Mouse (Mus musculus) granulocyte monocyte progenitor cell, adult 5-6 weeks (primary cell): ENCODE measurements at regions not wholly inside any gene's neighbourhood (a gene's known extent, or its start where the extent isn't known, plus 50 kb on each side); places are given as distances from the start of the nearest gene placed in this dataset.

Experiments used
- ATAC-seq: replicated peaks from 2 replicates; pipeline ENCODE4 v1.8.0; 2016; ENCODE audit warnings: mild to moderate bottlenecking, moderate TSS enrichment, inconsistent platforms; ENCODE audit not compliant: poor library complexity, severe bottlenecking

- ATAC-seq = no peak
Measured at GRCm38 (mm10) chr10:117441979-117442803, 62.4 kb upstream of the Cpsf6 start.

- no peak for ATAC-seq
Measured at GRCm38 (mm10) chr10:117441121-117441978, 61.5 kb upstream of the Cpsf6 start.

DNA sequence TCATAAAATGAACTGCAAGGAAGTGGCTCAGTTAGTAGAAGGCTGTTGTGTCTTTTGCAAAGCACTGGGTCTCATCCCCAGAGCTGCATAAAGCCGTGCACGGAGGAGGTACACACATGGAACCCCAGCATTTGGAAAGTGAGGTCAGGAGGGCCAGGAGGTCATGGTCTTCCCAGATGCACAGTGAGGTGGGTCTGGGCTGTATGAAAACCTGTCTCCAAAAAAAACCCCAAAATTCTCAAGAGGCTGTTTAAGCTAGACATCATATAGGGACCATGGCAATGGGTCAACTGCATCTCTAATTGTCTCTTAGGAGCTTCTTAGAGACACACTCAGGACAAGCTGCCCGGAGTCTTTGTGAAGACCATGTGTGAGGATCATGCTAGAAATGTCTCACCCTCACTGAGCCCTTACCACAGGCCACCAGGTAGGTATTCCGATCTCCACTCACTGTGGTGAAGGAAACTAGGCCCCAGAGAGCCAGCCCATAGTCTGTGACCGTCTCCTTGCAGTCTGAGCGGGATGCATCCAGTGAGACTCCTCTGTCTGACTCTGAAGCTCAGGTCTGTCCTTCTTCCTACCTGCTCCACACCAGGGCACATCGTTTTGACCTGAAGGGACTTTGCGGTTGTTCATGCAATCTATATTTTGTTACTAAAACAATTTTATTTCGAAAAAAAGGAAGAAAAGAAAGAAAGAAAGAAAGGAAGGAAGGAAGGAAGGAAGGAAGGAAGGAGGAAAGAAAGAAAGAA, 60.6 kb upstream of the Cpsf6 start:
- ATAC-seq = no peak

GRCm38 (mm10) chr10:117439206-117440110, 59.6 kb upstream of the Cpsf6 start:
- ATAC-seq = no peak

DNA sequence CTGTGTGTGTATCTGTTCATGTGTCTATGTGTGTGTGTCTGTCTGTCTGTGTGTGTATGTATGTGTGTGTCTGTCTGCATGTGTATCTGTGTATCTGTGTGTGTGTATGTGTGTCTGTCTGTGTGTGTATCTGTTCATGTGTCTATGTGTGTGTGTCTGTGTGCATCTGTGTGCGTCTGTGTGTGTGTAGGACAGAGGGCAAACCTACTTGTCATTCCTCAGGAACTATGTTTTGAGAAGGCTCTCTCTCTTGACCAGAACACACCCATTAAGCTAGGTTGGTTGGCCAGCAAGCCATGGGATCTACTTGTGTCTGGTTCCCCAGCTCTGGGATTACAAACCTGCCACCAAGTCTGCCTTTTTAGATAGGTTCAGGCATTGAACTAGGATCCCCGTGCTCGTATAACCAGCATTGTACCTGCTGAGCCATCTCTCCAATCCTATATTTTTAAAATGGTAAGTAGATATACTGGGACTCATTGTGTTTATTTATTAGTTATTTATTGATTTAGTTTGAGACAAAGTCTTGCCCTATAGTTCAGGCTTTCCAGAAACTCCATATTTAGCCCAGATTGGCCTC, 58.9 kb upstream of the Cpsf6 start:
- no peak for ATAC-seq

DNA sequence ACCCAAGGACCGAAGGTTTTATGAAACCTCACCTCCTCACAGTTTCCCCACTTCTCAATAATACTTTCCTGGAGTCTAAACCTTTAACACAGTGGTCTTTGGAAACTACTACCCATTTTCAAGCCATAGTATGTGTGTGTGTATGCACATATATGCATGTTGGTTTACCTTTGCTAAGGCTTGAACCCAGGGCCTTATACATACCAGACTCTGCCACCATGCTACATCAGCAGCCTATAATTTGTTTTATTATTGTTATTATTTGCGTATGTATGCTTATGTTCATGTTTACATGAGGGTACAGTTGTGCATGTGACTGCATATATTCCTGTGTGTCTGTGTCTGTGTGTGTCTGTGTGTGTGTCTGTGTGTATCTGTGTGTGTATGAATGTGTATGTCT, 58.2 kb upstream of the Cpsf6 start:
- ATAC-seq = no peak

DNA sequence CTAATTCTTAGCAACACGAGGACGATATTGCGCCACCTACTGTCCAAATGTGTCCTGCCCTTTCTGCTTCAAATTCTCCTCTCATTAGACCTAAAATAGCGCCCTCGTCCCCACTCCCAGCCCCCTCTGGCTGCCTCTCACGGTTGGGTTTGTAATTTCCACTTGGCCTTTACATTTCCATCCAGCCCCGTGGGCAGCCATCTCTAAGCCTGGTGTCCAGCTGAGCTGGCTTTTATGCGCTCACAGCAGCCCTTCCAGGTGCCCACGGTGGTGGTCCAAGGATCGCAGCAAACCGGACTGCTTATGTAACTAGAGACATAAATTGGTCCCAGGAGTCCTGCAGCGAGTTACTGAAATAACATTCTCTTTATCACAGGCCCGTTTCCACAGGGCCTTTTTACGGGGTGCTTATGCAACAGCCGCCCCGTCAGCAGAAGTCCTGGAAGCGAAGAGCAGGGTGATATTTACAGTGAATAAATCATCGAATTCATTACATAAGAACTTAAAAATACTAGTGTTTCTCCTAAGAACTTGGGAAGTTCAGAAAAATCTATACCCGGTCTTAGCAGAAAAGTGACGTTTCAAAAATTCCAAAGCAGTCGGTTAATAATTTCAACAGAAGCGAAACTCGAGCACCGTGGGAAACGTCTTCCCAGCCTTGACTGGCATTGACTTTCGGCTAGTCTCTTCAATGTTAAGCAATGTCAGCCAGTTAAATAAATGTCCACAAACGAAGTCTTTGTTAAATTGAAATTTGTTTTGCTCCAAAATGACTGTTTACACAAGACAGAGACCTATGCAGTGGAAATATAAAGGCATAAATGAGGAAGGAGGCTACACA, 57.3 kb upstream of the Cpsf6 start:
- ATAC-seq = no peak

DNA sequence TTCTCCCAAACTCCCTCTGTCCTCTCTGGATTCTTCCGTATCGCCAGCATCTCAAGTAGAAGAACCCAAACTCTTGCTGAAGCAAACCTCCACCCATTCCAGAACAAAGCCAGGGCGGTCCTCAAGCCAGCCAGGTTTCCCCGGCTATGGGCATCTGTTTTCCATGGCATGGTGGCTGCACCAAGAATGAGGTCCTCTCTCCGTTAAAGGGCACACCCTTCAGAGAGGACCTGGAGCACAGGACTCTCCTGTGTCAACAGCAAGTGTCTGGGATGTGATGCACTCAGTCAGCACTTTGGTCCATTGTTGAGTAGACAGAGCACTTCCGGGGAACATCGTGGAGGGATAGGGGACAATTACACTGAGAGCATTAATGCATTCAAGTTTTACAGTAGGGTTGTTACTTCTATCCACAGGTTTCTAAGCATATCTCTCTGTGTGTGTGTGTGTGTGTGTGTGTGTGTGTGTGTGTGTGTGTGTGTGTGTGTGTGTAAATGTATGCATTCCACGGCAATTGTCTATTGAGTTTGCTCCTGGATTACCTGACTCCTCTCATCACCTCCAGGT, 56.6 kb upstream of the Cpsf6 start:
- no peak for ATAC-seq

DNA sequence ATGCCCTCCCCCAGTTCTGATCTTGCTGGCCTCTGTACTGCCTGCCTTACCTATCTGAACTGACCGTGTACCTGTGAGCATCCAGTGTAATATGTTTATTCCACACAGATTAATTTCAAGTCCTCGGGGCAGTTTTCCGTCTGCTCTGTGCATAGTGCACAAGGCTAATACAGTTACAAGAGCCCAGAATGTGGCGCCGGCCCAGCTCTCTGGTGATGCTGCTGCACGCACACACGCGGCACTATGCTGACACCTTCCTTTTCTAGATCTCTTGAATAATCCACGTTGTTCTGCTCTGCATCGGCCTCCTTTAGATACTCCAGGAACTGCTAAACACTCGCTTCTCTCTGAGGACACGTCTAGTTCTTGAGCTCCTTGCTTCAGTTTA, 55.9 kb upstream of the Cpsf6 start:
- no peak for ATAC-seq

- ATAC-seq = peak; percentile 85
Measured at GRCm38 (mm10) chr10:117434871-117435733, 55.3 kb upstream of the Cpsf6 start.

- ATAC-seq = no peak
Measured at GRCm38 (mm10) chr10:117434293-117434842, 54.6 kb upstream of the Cpsf6 start.

- no peak for ATAC-seq
Measured at GRCm38 (mm10) chr10:117433547-117434292, 53.9 kb upstream of the Cpsf6 start.

- no peak for ATAC-seq
Measured at GRCm38 (mm10) chr10:117432871-117433546, 53.2 kb upstream of the Cpsf6 start.

- peak; percentile 60 for ATAC-seq
Measured at GRCm38 (mm10) chr10:117432415-117432814, 52.6 kb upstream of the Cpsf6 start.

GRCm38 (mm10) chr10:117431850-117432249, 52.0 kb upstream of the Cpsf6 start:
- no peak for ATAC-seq
